Mouse (Mus musculus) c-Kit-positive CD71-negative TER-119-negative erythroid progenitor cells, embryonic 14.5 days (primary cell): ENCODE measurements around the gene Lyrm2.

Experiments used
- DNase-seq: peaks from one replicate; pipeline ENCODE4 v3.0.0-alpha.2; 2013; ENCODE audit warnings: low read depth

Lyrm2 gene

DNA sequence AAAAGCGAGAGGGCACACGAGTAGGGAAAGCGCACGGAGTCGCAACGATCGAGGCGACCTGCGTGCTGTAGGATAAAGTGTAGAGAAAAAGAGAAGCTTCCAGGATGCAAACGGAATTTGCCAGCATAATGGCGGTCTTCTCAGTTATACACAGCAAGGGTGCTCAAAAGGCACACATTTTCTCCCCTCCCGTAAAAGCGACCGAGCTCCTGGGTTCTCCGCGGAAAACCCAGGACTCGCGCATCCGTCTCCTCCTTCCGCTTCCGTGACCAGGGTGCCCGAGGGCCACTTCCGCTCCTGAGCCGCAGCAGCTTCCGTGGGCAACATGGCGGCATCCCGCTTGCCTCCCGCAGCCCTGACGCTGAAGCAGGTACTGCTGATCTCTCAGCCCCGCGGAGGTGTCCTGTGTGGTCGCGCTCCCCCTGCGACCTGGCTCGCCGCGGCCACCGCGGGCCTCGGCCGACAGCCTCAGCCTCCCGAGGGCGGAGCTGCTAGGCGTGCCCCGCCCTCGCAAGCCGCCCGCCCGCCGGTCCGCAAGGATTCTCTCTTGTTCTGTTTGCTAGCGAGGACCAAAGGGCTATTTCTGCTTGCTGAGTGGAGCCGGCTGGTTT is at the start of gene Lyrm2:
Gene Lyrm2 (plus strand): TSS at position 288 of the 611 bp plus-strand sequence.
- DNase-seq, result peak; percentile 62

DNA sequence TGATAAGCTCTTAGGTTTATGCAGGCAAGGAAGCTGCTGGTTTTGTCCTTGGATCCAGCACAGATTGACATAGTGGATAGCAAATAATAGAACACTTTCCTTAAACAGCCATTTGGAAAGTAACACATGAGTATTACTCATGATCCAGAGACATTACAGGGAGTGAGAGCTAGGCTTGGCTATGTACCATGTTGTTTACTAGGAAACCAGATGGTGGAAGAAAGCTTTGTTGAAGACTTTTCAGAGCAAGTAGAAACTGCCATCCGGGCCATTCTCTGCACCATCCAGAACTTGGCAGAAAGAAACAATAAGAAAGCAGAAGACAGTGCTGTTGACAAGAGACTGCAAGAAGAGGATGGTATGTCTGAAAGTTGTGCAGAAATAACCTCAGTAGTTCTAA is 49.3 kb upstream of the Lyrm2 start:
- no peak for DNase-seq

DNA sequence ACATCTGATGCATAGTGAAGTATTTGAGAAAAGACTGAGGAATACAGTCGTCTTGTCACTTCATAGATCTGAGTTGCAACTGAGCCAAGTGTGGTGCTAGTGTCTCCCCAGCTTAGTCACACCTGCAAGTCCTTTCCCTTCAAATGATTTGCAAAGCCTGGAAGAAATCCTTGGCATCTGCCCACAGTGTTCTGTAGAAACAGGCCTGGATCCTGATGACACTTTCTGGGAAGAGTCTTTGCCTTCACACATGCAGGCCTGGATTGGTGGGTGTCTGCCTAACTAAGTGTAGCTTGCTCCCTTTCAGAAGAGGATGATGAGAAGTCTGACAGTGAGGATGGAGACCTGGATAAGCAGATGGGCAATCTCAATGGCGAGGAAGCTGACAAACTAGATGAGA is 42.6 kb upstream of the Lyrm2 start:
- DNase-seq, result no peak

DNA sequence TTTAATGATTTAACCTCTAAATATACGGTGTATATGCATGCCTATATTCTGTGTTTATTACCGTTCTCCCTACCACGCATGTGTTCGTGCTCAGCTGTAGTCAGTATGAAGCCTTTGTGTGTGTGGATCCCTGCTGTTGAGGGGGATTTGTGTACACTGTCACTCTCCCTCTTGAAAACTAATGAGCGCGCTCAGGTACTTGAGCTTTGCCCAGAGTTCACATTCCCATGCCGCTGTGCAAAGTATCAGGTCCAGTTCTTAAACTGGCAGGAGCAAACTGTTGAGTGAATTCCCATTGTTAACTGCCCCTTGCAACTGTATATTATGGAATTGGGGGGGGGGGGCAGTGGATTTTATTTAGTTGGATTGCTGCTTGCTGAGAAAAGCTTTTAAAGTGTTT is 32.6 kb upstream of the Lyrm2 start:
- no peak for DNase-seq

DNA sequence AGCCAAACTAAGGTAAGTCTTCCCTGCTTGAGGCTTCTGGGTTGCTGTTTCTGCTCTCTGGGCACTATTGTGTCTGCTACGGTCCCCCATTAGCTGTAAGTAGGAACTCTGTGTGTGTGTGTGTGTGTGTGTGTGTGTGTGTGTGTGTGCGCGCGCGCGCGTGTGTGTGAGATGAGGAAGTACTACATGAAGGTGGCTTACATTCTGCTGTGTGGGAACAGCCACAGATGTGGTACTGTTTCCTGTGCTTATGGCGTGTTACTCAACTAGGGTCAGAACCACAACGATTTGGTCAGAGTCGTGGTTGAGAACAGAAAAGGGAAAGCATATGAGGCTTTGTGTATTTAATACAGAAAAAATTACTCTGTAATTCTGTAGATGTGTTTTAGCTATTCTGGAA is 32.0 kb upstream of the Lyrm2 start:
- peak; percentile 53 for DNase-seq

DNA sequence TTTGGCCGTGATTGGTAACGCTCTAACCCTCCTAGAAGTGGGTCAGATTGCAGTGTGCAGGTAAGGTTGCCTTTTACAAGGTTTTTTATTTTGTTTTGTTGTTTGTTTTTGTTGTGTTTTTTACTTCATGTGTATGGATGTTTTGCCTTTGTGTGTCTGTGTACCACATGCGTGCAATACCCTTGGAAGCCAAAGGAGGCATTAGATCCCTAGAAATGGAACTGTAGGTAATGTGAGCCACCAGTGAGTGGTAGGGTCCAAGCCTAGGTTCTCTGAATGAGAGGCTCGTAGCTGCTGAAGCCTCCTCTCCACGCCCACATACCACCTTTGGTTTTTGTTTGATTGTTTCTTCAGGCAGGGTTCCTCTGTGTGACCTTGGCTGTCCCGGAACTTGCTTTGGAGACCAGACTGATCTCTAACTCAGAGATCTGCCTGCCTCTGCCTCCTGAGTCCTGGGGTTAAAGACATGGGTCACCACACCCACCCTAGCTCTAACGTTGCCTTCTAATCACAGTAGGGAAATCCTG is 29.7 kb upstream of the Lyrm2 start:
- DNase-seq, result no peak

DNA sequence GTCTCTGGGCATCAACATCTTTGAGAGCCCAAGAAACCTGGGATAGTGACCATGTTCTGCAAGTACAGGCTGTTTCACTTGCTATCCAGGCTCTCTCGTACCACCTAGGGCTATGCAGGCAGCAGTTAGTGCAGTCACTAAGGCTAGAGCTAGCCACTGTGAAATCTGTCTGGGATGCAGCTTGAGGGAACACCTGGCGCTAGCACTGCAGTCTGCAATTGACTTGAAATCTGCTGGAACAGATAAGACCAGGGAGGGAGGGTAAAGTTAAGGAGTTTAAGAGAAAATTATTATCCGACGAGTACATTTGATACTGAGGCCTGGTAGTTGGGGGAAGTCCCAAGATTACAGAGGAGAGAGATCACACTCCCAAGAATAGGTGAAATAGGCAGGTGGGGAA is 20.1 kb upstream of the Lyrm2 start:
- no peak for DNase-seq

DNA sequence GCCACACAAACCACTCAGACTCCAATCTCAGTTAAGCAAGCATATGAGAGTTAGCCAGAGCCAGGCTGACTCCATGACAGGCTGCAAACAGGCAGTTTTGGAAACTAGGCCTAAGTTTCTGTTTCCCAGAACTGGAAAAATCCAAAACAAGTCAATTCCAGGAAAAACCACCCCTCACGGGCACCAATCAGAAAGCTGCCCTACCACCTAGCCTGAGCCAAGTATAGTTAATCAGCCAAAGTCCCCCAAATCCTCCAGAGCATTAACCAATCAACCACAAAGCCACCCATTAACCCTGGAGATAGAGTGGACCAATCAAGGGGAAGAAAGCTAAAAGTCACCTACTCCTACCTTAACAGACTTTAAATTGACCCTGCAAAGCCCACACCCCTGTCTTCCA is 12.9 kb upstream of the Lyrm2 start:
- DNase-seq, result no peak

DNA sequence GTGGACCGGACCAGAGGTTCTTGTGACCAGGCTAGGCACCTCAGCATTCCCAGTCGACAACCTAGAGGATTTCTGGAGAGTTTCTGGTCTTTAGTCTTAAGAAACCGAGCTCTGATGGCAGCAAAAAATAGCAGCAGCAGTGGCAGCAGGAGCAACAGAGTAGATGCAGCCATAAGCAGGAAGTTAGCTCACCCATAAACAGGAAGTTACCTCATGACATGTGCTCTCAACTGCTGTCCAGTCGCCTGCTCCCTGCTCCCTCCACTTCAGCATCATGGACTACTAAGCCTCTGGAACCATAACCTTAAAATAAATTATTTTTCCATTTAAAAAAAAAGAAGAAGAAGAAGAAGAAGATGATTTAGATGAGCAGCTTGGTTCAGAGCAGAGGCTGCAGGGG is 11.0 kb upstream of the Lyrm2 start:
- DNase-seq, result no peak

DNA sequence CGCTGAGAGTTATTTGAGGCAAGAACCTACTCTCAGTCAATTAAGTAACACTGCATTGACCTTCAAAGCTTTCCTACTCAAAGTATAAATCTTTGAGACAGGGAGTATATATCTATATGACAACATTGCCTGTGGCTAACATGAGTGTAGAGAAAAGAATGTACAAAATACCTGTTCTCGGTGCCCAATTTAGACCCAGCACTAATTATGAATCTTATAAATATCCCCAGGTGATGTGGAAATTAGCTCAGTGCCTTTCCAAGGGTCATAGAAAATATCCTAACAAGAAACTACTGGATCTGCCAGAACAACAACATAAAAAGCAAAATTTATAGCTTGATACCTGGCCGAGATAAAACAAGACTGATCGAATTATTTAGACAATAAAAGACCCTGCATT is 1.1 kb upstream of the Lyrm2 start:
- no peak for DNase-seq

DNA sequence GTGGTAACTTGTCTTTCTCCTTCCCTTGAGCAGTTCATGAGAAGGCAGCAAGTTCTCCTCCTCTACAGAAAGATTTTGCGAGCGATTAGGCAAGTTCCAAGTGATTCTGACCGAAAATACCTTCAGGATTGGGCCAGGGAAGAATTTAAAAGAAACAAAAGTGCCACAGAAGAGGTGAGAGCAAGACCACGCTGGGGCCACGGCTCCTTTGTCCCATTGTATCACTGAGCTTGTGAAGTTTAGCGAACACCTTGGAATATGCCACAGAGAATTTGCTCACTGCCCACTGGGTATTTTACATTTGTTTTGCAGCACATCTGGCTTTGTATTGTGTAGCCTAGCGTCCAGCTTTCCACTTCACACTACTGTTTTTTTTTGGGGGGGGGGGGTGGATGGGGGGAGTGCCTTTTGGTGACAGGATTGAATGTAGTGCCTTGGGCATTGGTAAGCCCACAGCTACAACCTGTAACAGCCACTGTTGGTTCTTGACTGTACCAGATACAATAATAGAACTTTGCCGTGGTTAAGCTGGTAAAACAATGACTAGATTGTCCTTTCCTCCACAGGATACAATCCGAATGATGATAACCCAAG is 621 bp downstream of the Lyrm2 start:
- no peak for DNase-seq

DNA sequence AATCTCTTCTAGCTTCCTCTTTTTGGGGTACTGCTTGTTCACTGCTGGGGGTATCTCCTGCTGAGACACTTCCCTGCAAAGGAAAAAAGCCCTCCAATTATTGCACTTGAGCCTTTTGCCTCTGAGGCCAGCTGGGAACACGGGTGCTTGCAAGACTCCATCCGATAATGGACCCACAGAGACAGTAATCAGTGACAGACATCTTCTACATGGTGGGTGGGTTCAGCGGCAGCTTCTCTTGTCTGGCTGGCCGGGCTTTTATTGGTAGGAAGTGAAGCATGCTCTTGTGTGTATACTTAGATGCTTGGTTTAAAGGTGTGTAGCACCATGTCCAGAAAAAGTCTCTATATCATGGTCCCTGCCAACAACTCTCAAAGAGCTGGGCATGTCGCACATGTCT is 17.4 kb downstream of the Lyrm2 start:
- DNase-seq, result no peak

DNA sequence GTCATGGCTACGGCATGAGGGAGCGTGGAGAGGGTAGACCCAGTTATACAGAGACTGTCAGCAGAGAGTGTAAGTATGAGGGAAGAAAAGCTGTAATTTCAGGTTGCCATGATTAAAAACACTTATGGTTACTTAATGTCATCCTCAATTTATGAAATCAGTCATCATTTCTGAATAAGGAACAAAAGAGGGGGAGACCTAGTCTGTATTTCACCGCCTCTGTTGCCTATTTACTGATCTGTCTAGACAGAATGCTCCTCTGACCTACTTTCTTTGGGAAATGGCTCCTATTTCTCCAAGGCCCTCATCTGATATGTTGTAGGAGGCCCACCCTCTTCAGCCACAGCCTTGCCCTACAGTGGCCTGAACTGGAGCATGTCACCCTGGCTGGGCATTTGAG is 20.6 kb downstream of the Lyrm2 start:
- no peak for DNase-seq

DNA sequence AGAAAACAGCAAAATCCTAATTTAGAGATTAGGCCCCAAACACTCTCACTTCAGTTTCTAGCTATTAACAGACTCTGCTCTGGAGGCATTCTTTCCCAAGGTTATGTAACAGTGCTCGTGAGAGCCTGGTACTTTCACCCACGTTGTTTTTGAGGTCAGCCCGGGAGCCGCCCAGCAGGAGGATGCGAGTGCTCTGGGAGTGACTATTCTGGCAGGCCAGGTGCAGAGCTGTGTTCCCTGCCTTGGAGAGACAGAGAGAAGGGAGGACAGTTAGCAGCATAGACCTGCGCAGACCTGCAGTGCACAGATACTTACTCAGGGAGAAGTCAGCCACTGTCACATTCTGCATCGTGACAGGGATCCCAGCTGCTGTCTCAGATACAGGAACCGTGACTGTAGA is 24.2 kb downstream of the Lyrm2 start:
- no peak for DNase-seq

DNA sequence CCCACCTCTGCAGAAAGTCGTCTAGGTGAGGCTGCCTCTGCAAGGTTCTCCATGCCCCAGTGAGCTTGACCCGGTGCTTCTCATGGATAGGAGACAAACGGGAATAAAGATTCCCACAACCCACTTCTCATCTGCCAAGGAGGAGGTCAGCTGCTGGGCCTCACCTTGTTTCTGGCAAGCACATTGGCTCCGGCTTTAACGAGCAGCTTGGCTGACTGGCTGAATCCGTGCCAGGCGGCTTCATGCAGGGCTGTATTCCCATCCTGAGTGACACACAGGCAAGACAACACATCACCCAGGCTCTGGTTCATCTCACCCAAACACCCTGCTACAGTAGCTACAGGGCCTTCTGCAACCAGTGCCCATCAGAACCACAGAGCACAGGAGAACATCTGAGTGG is 26.9 kb downstream of the Lyrm2 start:
- no peak for DNase-seq

DNA sequence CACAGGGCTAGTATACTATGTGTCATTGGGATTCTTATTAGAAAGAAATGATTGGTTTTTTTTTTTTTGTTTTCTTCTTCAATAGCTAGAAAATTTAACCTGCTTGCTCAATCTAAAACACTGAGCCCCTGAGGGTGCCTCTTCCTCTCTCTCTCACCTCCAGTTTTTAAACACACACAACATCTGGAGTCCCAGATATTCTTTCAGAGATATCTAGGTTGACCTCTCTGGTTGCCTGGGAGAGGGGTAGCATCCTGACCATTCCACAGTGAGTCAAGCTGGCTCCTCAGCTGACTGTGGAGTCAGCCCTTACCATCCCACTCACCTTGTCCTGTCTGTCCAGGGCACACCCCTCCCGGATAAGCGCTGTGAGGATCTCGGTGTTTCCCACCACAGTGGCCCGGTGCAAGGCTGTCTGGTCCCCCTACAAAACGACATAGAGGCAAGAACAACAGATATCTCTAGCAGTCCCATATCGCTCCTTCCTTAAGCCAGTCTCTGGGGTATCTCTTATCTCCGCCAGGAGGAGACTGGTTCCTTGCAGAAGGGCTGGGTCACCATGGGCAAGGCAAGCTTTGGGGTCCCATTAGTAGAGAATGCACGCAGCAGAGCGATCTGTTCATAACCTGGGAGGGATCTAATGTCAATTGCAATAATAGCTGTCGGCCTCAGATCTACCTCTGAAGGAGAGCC is 28.5 kb downstream of the Lyrm2 start:
- no peak for DNase-seq

DNA sequence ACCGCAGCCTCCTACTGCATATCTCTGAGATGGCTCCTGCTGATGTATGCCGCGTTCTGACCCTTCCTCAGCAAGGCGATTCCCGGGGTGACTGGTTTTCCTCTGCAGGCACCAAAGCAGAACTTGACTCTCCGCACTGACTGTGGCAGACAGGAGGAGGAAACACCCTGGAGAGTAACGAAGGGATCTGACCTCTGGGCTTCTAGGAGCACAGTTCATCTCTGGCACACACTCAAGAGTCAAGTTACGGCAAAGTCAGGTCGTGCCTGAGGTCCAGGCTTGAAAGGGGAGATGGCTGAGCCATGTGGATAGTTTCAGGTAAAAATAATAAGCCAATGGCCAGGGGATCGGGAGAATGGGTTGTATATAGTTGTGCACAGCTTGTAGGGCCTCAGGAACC is 29.3 kb downstream of the Lyrm2 start:
- DNase-seq, result no peak

DNA sequence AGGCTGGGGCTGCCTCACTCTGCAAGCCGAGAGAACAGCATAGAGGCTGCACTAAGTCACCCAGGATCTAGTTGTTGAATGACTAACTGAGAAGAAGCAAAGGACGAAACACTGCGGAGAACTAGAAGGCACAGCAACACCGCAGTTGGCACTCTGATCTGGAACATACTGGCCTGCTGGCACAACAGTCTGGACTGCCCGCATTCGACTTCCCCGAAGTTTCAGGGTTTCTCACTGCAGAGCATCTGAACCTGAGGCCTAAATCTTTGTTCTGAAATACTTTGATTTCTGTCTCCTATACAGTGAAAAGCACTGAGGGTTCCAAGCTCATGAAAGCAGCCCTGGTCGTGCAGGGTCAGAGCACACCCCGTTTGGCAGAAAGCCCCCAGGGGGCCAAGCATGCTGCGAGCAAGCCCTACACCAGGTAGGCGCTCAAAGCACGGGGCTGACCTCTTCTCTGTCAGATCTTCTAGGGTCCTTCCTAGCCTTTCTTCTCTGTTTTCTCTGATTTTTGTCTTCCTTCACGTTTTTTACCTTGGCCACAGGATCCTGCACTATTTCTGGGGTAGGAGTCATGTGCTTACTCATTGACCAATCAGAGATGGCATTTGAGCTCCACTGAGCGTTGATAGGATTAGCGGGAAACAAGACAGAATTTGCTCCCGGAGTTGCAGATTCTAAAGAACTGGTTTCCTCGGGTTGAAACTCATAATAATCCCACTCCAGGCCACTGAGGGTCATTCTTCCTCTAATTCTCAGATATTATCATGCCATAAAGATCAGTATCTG is 33.6 kb downstream of the Lyrm2 start:
- no peak for DNase-seq

DNA sequence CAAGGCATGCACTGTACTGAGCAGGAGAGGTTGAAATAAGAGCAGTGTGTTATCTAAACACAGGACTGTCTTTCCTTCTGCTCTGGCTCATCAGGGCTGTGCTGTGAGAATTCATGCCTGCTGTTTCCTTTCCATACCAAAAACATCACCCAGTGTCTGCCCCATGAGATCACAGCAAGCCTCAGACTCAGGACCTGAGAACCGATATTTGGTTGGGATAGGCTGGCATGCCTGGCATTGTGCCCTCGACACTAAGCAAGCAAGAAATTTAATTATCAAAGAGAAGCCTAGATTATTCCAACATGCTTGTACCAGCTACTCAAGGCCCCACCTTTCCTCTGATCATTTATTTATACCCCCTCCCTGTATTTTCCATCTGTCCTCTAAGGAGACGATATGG is 34.5 kb downstream of the Lyrm2 start:
- no peak for DNase-seq

DNA sequence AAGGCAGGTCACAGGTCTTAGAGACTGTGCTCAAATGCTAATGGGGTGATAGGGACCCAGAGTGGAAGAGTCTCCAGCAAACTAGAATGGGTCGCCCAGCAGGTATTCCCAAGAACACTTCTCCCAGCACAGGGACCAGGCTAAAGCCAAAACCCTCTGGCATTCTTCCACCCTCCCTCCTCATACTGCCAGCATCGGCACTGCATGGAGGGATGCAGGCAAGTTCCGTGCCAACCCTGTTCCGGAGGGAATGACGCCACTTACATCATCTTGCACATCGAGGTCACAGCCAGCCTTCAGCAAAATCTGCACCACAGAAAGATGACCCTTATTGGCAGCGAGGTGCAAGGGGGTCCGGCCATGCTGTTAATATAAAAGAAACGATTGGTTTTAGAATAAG is 36.0 kb downstream of the Lyrm2 start:
- no peak for DNase-seq

DNA sequence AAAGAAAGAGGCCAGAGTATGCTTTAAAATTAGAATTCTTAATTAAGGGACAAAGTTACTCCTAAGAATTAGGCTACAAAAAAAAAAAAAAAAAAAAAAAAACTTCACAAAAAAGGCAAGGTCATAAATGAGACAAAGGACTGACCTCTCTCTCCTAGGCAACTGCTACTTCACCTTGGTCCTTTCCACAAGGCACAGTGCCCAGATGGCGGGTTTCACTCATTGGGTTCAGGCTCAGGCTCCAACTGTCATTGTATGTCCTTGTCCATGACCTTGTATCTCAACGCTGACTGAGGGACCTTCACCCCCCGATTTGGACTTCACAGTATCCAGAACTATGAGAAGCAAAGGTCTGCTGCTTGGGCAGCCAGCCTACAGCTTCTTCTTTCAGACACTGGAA is 38.3 kb downstream of the Lyrm2 start:
- DNase-seq, result no peak
